Mouse (Mus musculus): Measurements from ENCODE around the gene Rufy1. TPM values are rescaled to one million over a fixed set of nuclear protein-coding genes. Genes with fewer than 3 reads are reported as not detected.
"Not testable (repeated sequence)": the region's sequence is repeated elsewhere in the genome, so short reads cannot be mapped to it uniquely, and the experiment has no call there.

Gene Rufy1
- polyA plus RNA-seq, 1 experiment from 2014 or later = 24.7 TPM

- H3K9me3 ChIP-seq (ENCODE audit: control insufficient read depth, low read length) = no peaks in the 10 kb centered on the region
- ATAC-seq (ENCODE audit: low FRiP score) = peak; percentile 63; the same call in 1 of the 2 replicates
- H3K27me3 ChIP-seq (ENCODE audit: control insufficient read depth, insufficient read depth, low read length) = peaks cover 11% of the 10 kb centered on the region
- H3K9ac ChIP-seq (ENCODE audit: low read length) = peak overlapping the region; percentile 78
- DNase-seq (ENCODE audit: low spot score, missing footprints) = peak; percentile 90
- 51% methylated on average over 4 of the region's 4 CpGs for WGBS
- H3K4me1 ChIP-seq (ENCODE audit: control insufficient read depth, insufficient read depth, low read length) = peaks cover 14% of the 10 kb centered on the region
- H3K4me2 ChIP-seq = peak overlapping the region; percentile 58
- H3K4me3 ChIP-seq (ENCODE audit: low read depth, low read length) = no peak overlapping the region
- no peaks in the 10 kb centered on the region for H3K36me3 ChIP-seq (ENCODE audit: control insufficient read depth, insufficient read depth, low read length)
- H3K27ac ChIP-seq (ENCODE audit: low read depth, low read length) = no peak overlapping the region
Observed at GRCm38 (mm10) chr11:50370969-50371368, 60.0 kb downstream of the Rufy1 start.

- ATAC-seq (ENCODE audit: low FRiP score) = no peak
- Histone ChIP-seq H3K9me3 (ENCODE audit: control insufficient read depth, low read length) (no peaks in the 10 kb centered on the region), H3K4me3 (ENCODE audit: low read depth, low read length) (no peak overlapping the region), H3K9ac (ENCODE audit: low read length) (no peak overlapping the region), H3K36me3 (ENCODE audit: control insufficient read depth, insufficient read depth, low read length) (no peaks in the 10 kb centered on the region), H3K27me3 (ENCODE audit: control insufficient read depth, insufficient read depth, low read length) (peaks cover 10% of the 10 kb centered on the region), H3K4me2 (no peak overlapping the region), H3K4me1 (ENCODE audit: control insufficient read depth, insufficient read depth, low read length) (peaks cover 5% of the 10 kb centered on the region; the same call in 1 of the 2 replicates), H3K27ac (ENCODE audit: low read depth, low read length) (no peak overlapping the region)
- 92% methylated on average over 5 of the region's 5 CpGs for WGBS
- peak; percentile 80 for DNase-seq (ENCODE audit: low spot score, missing footprints)
Observed at GRCm38 (mm10) chr11:50369360-50369911, 61.5 kb downstream of the Rufy1 start.

- 90% methylated on average over 9 of the region's 9 CpGs for WGBS
- H3K27ac ChIP-seq (ENCODE audit: low read depth, low read length) = no peak overlapping the region
Observed at GRCm38 (mm10) chr11:50367531-50367930, 63.4 kb downstream of the Rufy1 start.

GRCm38 (mm10) chr11:50365322-50365721 is 65.6 kb downstream of the Rufy1 start:
- H3K4me2 ChIP-seq = no peak overlapping the region
- no peak overlapping the region for H3K9ac ChIP-seq (ENCODE audit: low read length)
- no peaks in the 10 kb centered on the region for H3K9me3 ChIP-seq (ENCODE audit: control insufficient read depth, low read length)
- H3K36me3 ChIP-seq (ENCODE audit: control insufficient read depth, insufficient read depth, low read length) = no peaks in the 10 kb centered on the region
- H3K4me1 ChIP-seq (ENCODE audit: control insufficient read depth, insufficient read depth, low read length) = no peaks in the 10 kb centered on the region
- no peak for ATAC-seq (ENCODE audit: low FRiP score)
- H3K27me3 ChIP-seq (ENCODE audit: control insufficient read depth, insufficient read depth, low read length) = no peaks in the 10 kb centered on the region
- H3K27ac ChIP-seq (ENCODE audit: low read depth, low read length) = no peak overlapping the region
- no peak for DNase-seq (ENCODE audit: low spot score, missing footprints)
- no peak overlapping the region for H3K4me3 ChIP-seq (ENCODE audit: low read depth, low read length)

More at GRCm38 (mm10) chr11:50367531-50367930, 63.4 kb downstream of the Rufy1 start:
- Histone ChIP-seq H3K4me1 (ENCODE audit: control insufficient read depth, insufficient read depth, low read length) (peaks cover 5% of the 10 kb centered on the region; the same call in 1 of the 2 replicates), H3K36me3 (ENCODE audit: control insufficient read depth, insufficient read depth, low read length) (no peaks in the 10 kb centered on the region), H3K4me3 (ENCODE audit: low read depth, low read length) (no peak overlapping the region), H3K27me3 (ENCODE audit: control insufficient read depth, insufficient read depth, low read length) (peaks cover 4% of the 10 kb centered on the region; the same call in 1 of the 2 replicates), H3K9me3 (ENCODE audit: control insufficient read depth, low read length) (no peaks in the 10 kb centered on the region), H3K4me2 (no peak overlapping the region), H3K9ac (ENCODE audit: low read length) (no peak overlapping the region)
- ATAC-seq (ENCODE audit: low FRiP score) (no peak), DNase-seq (ENCODE audit: low spot score, missing footprints) (peak; percentile 51)

- Histone ChIP-seq H3K4me2 (no peak overlapping the region), H3K9me3 (ENCODE audit: control insufficient read depth, low read length) (no peaks in the 10 kb centered on the region), H3K4me1 (ENCODE audit: control insufficient read depth, insufficient read depth, low read length) (peaks cover 2% of the 10 kb centered on the region; the same call in 1 of the 2 replicates), H3K36me3 (ENCODE audit: control insufficient read depth, insufficient read depth, low read length) (no peaks in the 10 kb centered on the region), H3K27me3 (ENCODE audit: control insufficient read depth, insufficient read depth, low read length) (no peaks in the 10 kb centered on the region), H3K9ac (ENCODE audit: low read length) (no peak overlapping the region), H3K4me3 (ENCODE audit: low read depth, low read length) (no peak overlapping the region), H3K27ac (ENCODE audit: low read depth, low read length) (no peak overlapping the region)
- 19% methylated on average over 4 of the region's 4 CpGs for WGBS
- peak; percentile 44; the same call in 1 of the 2 replicates for ATAC-seq (ENCODE audit: low FRiP score)
- DNase-seq (ENCODE audit: low spot score, missing footprints) = peak; percentile 98
Observed at GRCm38 (mm10) chr11:50364548-50364947, 66.4 kb downstream of the Rufy1 start.

GRCm38 (mm10) chr11:50361282-50361681 is 69.6 kb downstream of the Rufy1 start:
- not testable (repeated sequence) for DNase-seq (ENCODE audit: low spot score, missing footprints); H3K4me1 ChIP-seq (ENCODE audit: control insufficient read depth, insufficient read depth, low read length); H3K27ac ChIP-seq (ENCODE audit: low read depth, low read length); H3K4me2 ChIP-seq; H3K4me3 ChIP-seq (ENCODE audit: low read depth, low read length); H3K9ac ChIP-seq (ENCODE audit: low read length); ATAC-seq (ENCODE audit: low FRiP score); H3K36me3 ChIP-seq (ENCODE audit: control insufficient read depth, insufficient read depth, low read length); H3K9me3 ChIP-seq (ENCODE audit: control insufficient read depth, low read length)
- 83% methylated on average over 1 of the region's 1 CpGs for WGBS
- peaks cover 13% of the 10 kb centered on the region for H3K27me3 ChIP-seq (ENCODE audit: control insufficient read depth, insufficient read depth, low read length)

- H3K36me3 ChIP-seq (ENCODE audit: control insufficient read depth, insufficient read depth, low read length) = no peaks in the 10 kb centered on the region
- peaks cover 3% of the 10 kb centered on the region; the same call in 1 of the 2 replicates for H3K4me1 ChIP-seq (ENCODE audit: control insufficient read depth, insufficient read depth, low read length)
- peak overlapping the region; percentile 79 for H3K4me2 ChIP-seq
- peaks cover 13% of the 10 kb centered on the region for H3K27me3 ChIP-seq (ENCODE audit: control insufficient read depth, insufficient read depth, low read length)
- H3K27ac ChIP-seq (ENCODE audit: low read depth, low read length) = no peak overlapping the region
- no peaks in the 10 kb centered on the region for H3K9me3 ChIP-seq (ENCODE audit: control insufficient read depth, low read length)
- peak overlapping the region; percentile 50 for H3K4me3 ChIP-seq (ENCODE audit: low read depth, low read length)
- DNase-seq (ENCODE audit: low spot score, missing footprints) = peak; percentile 94
- peak overlapping the region; percentile 63 for H3K9ac ChIP-seq (ENCODE audit: low read length)
- peak; percentile 63 for ATAC-seq (ENCODE audit: low FRiP score)
- 2% methylated on average over 74 of the region's 74 CpGs for WGBS
Observed at GRCm38 (mm10) chr11:50358950-50359861, 71.7 kb downstream of the Rufy1 start.

GRCm38 (mm10) chr11:50355395-50355794 is 75.5 kb downstream of the Rufy1 start:
- no peak overlapping the region for H3K9ac ChIP-seq (ENCODE audit: low read length)
- DNase-seq (ENCODE audit: low spot score, missing footprints) (no peak), ATAC-seq (ENCODE audit: low FRiP score) (no peak)
- H3K4me2 ChIP-seq = no peak overlapping the region
- WGBS = 68% methylated on average over 1 of the region's 1 CpGs
- no peaks in the 10 kb centered on the region for H3K9me3 ChIP-seq (ENCODE audit: control insufficient read depth, low read length)
- H3K4me1 ChIP-seq (ENCODE audit: control insufficient read depth, insufficient read depth, low read length) = peaks cover 3% of the 10 kb centered on the region; the same call in 1 of the 2 replicates
- no peak overlapping the region for H3K27ac ChIP-seq (ENCODE audit: low read depth, low read length)
- H3K4me3 ChIP-seq (ENCODE audit: low read depth, low read length) = no peak overlapping the region
- H3K36me3 ChIP-seq (ENCODE audit: control insufficient read depth, insufficient read depth, low read length) = no peaks in the 10 kb centered on the region
- peaks cover 13% of the 10 kb centered on the region for H3K27me3 ChIP-seq (ENCODE audit: control insufficient read depth, insufficient read depth, low read length)

GRCm38 (mm10) chr11:50354851-50355250 is 76.1 kb downstream of the Rufy1 start:
- DNase-seq (ENCODE audit: low spot score, missing footprints) = no peak

More at GRCm38 (mm10) chr11:50354851-50355250, 76.1 kb downstream of the Rufy1 start:
- no peak for ATAC-seq (ENCODE audit: low FRiP score)
- Histone ChIP-seq H3K9ac (ENCODE audit: low read length) (no peak overlapping the region), H3K4me2 (no peak overlapping the region), H3K4me3 (ENCODE audit: low read depth, low read length) (no peak overlapping the region), H3K4me1 (ENCODE audit: control insufficient read depth, insufficient read depth, low read length) (peaks cover 3% of the 10 kb centered on the region; the same call in 1 of the 2 replicates), H3K27ac (ENCODE audit: low read depth, low read length) (no peak overlapping the region), H3K36me3 (ENCODE audit: control insufficient read depth, insufficient read depth, low read length) (no peaks in the 10 kb centered on the region), H3K27me3 (ENCODE audit: control insufficient read depth, insufficient read depth, low read length) (peaks cover 13% of the 10 kb centered on the region), H3K9me3 (ENCODE audit: control insufficient read depth, low read length) (no peaks in the 10 kb centered on the region)
- WGBS = 80% methylated on average over 3 of the region's 3 CpGs

All from midbrain, embryonic 11.5 days (tissue).